Mouse (Mus musculus): Measurements from ENCODE around the gene Rad21l. TPM values are rescaled to one million over a fixed set of nuclear protein-coding genes. Genes with fewer than 3 reads are reported as not detected.

The Rad21l gene
- polyA plus RNA-seq, 1 experiment = not detected

DNA sequence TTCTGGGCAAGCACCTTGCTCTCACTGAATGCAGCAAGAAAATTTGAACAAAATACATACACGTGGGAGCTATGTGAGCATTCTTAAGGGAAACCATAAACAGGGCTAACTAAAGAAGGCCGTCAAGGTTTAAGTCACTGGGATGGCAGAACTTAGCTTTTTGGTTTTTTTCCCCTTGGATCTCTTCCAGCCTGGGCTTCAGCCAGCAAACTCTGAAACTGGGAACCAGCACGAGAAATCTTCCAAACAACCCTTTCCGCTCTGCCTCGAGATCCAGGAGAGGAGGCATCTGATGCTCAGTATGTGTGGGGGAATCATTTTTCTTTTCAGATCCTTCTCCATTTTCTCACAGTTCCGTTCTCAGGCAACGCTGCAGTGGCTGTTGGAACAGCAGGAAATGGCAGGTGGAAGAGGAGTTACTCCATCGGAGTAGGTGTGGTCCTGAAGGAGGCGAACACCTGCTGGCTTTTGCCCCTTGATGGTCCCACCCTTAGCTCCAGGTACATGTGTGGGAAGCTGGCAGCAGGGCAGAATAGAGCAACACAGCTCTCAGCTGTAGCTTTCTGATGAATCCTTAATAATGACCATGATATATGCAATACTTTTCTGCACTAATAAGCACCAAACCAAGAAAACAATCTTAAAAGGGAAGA is 32.8 kb downstream of the Rad21l start:
- no peak for TF ChIP-seq GATA1 (IDR thresholded peaks at IDR 0.05; ENCODE audit: low read length)

DNA sequence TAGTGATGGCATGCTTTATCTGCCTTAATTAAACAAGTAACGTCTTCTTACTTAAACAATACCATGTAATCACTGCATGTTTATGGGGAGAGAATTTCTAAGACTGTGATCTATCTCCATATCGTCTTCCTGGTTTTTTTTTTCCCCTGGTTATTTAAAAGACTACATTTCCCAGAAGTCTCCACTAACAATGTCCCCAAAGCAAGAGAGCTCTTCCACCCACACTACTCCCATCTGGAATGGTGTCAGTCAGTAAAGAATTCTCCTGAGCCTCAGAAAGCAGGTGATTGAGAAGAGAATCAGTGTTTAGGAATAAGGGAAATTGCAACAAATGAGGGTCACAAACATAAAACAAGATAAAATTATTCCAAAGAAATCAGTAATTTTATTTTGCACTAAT is 33.4 kb downstream of the Rad21l start:
- no peak for TF ChIP-seq GATA1 (IDR thresholded peaks at IDR 0.05; ENCODE audit: low read length)

DNA sequence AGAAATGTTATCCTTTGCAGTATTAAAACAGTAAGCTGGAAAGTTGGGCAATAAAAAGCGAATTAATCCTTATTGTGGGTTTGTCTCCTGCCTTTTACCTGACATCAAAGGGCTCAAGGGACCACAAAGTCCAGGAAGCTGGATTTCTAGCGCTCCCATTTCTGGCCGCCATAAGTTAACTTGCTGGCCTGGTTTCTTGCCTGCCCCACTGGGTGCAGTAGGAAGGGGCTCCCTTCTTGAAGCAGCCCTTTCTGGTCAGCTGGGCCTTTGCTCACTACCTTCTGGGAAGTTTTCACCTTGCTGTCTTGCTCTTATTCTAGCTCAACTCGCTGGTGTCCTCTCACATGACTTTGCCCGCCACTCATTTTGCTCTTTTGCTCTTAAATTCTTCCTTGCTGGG is 35.4 kb downstream of the Rad21l start:
- TF ChIP-seq GATA1 (IDR thresholded peaks at IDR 0.05; ENCODE audit: low read length) = no peak

DNA sequence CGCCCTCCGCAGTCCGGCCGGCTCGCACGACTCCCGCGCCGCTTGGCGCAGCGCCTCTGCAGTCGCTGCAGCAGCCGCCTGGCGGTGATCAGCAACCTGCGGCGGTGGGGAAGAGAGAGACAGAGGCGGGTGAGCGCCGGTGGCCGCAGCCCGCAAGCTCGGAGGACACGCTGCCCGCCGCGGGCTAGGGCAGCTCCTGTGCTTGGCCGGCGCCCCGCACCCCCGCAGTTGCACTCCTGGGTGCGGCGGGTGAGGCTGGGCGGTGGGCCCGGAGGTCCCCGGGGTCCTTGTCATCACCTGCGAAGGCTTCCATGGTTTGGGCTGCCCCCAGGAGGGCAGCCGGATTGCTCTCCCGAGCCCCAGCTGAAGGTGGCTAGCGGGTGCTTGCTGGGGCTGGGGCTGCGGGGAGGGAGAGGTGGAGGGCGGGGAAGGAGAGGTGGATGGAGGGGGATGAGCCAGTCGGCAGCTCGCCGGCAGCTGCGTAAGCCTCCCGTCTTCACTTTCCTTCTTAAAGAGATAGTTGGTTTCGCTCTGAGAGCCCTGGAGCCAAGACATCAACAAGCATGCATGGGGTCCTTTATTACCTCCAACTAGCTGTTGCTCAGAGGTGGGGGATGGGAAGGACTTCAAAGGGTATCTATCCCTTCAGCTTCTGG is 36.0 kb downstream of the Rad21l start, which contains the start of gene Snph:
TSS of gene Snph (minus strand) at position 435 of the 656 bp plus-strand sequence.
- TF ChIP-seq GATA1 (IDR thresholded peaks at IDR 0.05; ENCODE audit: low read length) = no peak

DNA sequence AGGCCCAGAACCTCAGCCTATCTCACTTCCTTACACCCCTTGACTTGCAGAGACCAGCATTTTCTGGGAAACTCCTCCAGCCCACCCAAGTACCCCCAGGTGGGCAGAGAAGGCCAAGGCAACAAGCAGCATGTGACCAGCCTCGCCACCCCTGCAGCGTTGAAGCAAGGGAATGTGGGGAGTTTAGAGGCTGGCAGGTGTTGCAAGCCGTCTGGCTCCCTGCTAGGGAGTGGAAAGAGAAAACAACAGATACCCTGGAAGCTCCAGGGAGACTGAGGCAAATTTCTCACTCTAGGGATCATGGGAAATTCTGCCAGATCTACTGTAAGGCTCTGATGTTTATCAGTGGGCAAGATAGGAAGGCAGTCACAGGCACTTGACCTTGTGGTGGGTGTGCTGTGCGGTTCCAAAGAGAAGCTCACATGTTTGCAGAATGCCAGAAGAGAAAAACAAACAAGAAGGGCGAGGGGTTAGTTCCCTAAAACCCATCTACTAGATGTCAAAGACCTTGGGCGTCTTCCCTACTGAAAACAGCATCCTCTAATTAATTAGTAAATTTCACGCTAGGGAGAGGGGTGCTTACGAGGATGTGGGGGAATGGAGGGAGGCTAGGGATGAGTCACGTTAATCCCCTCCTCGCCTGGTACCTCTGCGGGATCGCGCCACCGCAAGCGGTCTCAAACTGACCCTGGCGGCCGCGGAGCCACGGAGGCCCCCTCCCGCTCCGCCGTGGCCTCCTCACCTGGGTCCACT is 36.8 kb downstream of the Rad21l start:
- no peak for TF ChIP-seq GATA1 (IDR thresholded peaks at IDR 0.05; ENCODE audit: low read length)

DNA sequence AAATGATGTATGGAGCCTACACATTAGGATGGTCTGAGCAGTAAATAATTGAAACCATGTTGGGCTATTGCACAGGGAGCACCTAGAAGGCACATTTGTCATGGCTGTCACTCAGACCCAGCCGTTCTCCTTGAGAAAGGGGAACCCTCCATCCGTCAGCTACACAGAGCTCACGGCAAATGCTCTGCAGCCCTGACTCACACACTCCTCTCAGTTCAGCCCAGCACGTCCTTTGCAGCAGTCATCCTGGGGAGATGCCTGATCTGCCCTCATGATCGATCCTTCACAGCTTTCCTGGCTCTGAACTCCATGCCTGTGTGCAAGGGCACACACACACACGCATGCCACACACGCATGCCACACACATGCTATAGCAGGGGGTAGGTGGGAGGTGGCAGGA is 39.0 kb downstream of the Rad21l start:
- TF ChIP-seq GATA1 (IDR thresholded peaks at IDR 0.05; ENCODE audit: low read length) = no peak

DNA sequence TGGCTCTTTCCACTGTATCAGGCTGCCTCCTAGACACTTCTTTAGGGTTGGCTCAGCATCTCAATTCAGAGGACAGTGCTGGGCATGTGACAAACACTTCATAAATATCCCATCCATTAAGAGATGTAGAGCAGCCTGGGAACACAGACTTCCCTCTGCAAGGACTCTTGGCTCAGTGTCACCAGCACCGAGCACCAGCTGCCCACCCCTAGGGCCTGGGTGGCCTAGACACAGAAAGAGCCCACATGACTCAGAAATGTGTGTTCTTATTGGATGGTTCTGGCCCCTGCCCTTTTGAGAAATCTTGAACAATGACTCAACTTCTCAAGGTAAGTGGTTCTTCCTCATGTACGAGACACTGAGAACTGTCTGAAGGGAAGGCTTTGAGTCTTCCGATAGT is 40.3 kb downstream of the Rad21l start:
- no peak for TF ChIP-seq GATA1 (IDR thresholded peaks at IDR 0.05; ENCODE audit: low read length)

DNA sequence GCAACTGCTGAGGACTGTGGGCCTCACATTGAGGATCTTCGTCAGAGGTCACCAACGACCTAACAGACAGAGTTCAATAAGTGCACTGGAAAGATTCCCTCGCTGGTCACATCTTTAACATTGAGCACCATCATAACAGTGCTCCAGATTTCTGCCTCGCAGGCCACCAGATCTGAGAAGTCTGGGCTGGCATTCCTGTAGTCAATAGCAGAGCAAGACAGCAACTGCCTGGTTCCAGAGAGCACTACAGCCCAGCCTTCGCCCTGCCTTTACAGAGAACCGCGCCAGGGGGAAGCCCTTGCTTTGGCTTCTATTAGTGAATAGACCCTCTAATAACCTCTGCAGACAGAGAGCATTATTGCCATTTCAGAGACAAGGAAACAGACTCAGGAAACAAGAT is 42.0 kb downstream of the Rad21l start:
- no peak for TF ChIP-seq GATA1 (IDR thresholded peaks at IDR 0.05; ENCODE audit: low read length)

DNA sequence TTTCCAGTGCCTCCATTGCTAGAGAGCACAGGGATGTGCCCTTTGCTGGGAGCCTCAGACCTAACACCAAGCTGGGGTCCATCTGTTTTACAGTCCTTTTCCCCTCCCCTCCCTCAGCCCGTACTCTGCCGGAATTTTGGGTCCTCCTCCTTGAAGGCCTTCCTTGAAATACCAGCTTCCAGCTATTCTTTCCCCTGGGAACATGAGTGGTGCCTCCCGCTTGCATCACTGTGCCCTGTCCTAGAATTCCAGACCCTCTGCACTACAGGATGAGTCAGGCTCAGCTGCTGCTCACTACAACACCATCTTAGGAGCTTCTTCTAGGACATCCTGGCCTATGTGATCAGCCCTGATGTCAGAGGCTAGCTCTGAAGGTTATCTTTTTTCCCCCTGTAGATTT is 44.6 kb downstream of the Rad21l start:
- no peak for TF ChIP-seq GATA1 (IDR thresholded peaks at IDR 0.05; ENCODE audit: low read length)

DNA sequence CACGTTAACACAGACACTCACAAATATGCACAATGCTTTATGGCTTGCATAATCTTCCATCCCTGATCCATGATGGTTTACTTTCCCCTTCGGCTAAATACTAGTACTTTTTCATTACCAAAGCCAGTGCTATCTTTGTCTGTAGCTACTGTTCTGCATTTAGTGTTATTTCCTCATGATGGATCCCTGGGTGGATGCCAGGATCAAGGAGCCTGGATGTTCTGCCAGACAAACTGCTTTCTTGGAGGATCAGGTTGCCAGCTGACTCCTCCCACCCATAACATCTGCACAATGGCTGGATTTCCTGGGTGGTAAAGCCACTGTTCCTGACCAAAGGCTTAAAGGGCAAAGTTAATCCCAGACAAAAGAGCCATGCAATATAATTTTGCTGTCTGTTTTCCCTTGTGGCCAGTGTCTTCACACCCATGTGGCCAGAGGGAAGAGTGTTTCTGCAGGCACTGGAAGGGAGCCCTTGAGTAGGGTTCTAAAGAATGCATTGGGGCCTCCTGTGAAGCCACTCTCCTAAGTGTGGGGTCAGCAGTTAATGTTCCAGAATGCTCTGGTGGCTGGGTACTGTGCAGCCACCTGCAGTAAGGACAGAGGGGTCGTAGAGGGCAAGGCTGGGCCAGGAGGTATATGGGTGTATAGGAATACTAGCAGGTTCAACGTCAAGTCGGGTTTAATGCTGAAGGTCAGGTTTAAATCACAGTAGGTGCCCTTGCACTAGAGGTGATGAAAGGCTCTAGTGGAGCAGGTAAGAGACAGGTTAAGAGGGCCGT is 51.6 kb downstream of the Rad21l start:
- no peak for TF ChIP-seq GATA1 (IDR thresholded peaks at IDR 0.05; ENCODE audit: low read length)

DNA sequence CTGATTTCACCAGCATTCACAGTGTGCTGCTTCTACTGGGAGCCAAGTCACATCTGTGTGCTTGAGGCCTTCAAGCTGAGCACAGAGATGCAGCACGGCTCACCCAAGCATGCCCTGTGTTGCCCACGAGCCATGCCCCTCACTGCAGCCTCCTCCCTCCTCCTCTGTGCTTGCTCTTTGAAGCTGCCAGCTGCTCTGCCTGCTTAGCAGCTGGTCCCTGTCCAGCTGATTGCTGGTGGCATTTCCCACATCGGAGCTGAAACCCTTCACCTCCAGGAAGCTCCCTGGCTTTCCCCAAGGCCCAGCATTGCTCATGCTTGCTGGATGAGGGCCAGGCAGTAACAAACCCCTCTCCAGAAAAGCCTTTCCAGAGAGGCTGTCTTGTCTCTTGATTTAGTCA is 58.4 kb downstream of the Rad21l start:
- TF ChIP-seq GATA1 (IDR thresholded peaks at IDR 0.05; ENCODE audit: low read length) = no peak

DNA sequence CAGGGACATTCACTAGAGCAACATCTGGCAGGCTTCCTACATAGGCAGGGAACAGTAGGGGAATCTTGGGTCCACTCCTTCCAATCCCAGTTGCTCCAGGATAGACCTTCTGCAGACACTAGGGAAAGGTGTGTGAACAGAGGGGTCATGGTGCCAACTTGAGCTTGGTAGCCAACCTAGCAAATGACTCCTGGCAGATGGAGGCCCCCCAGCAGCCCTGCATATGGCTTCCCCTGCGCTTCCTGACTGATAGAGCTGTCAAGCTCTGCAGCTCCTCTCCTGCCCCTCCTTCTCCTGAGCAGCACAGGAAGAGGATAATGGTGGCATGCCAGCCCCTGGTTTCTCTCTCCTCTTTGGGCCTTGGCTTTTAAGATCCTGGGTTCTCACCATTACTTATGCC is 59.9 kb downstream of the Rad21l start:
- TF ChIP-seq GATA1 (IDR thresholded peaks at IDR 0.05; ENCODE audit: low read length) = no peak

DNA sequence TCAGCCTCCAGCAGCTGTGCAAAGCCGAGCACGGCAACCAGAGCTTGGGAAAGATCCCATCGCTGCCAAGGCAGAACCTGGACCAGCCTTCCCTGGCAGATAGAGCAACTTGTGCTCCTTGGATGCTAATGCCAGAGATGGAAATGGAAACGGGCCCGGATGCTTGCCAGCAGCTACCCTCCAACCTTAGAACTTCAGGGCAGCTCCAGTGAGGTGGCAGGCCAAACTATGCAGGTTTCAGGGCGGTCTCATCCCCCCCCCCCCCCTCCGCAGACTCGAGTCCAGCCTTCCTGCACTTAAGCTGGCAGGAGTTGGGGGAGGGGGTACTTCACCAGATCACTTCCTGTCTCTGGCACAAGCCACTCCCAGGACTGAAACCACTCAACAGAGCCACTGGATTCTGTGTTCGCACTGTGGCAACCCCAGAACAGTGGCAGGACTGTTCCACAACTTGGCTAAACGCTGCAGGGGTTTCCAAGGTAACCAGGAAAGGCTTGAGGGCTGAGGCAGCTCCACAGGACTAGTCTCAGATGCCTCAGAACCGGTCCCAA is 62.8 kb downstream of the Rad21l start:
- no peak for TF ChIP-seq GATA1 (IDR thresholded peaks at IDR 0.05; ENCODE audit: low read length)

DNA sequence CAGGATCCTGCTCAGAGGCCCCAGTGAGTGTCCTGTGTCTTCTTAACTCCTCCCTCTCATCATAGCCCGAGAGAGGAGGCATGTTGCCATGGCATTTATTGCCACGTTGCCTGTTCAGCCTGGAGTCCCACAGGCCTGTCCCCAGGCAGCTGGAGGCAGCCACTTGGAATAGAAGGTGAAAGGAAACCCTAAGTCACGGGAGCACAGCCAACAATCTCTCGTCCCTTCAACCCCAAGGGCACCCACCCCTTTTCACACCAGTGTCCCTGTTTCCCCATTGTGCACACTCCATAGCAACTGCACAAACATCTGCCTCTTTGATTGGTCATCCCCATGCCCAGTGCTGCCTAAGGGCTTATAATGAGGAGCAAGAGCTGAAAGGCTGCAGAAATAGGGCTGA is 64.7 kb downstream of the Rad21l start:
- TF ChIP-seq GATA1 (IDR thresholded peaks at IDR 0.05; ENCODE audit: low read length) = no peak

DNA sequence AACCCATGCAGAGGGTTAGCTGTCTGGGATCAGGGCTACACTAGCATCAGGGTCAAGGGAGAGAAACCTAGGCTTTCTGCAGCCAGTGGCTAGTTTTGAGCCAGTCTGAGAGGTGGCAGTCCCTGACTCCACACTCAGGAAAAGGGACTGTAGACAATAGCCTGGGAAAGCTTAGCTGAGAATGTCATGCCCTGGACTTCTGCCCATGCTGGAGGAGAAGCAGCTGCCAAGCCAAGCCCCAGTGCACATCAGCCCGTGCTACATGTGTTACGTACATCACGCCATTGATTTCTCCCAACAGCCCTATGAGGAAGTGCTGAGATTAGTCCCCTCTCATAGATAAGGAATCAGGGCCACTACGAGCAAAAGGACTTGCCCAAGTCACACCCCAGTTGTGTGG is 66.2 kb downstream of the Rad21l start:
- no peak for TF ChIP-seq GATA1 (IDR thresholded peaks at IDR 0.05; ENCODE audit: low read length)

DNA sequence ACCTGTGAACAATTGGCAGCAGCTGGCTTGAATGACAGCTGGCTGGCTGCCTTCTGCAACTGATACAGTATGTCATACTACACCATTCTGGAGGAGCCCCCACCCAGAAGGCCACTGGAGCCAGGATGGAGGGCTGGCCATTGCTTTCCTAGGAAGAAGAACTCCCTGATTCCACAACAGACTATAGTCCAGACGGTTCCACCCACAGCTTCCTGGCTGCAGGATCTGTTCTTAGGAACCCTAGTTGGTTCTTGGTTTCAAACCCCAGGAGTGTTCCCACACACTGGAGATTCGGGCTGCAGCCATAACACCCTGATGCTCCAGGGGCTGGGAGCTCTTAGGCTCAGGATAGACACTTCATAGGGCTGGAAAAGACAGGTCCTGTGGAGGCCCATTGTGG is 70.3 kb downstream of the Rad21l start:
- TF ChIP-seq GATA1 (IDR thresholded peaks at IDR 0.05; ENCODE audit: low read length) = no peak

Other genes starting within 250 kb of the Rad21l start
- gene 4921509C19Rik, start 192.4 kb downstream of the Rad21l start, polyA plus RNA-seq (2012) = not detected in 2 replicates
- 140 and 173 TPM in 2 replicates for gene Nsfl1c, start 174.4 kb downstream of the Rad21l start, polyA plus RNA-seq (2012)
- gene Fkbp1a, start 126.0 kb downstream of the Rad21l start, polyA plus RNA-seq (2012) = 289 and 344 TPM in 2 replicates
- gene Sdcbp2, start 95.9 kb downstream of the Rad21l start, polyA plus RNA-seq (2012) = 0.16 TPM in 1 of 2 replicates, not detected in the other
- not detected in 2 replicates for gene Snph, start 35.9 kb downstream of the Rad21l start, polyA plus RNA-seq (2012)
- gene Tmem74b, start 33.5 kb upstream of the Rad21l start, polyA plus RNA-seq (2012) = not detected in 2 replicates
- 8.4 and 60.5 TPM in 2 replicates for gene Psmf1, start 75.7 kb upstream of the Rad21l start, polyA plus RNA-seq (2012)
- not detected in 2 replicates for gene Rspo4, start 174.4 kb upstream of the Rad21l start, polyA plus RNA-seq (2012)
- gene Angpt4, start 242.7 kb upstream of the Rad21l start, polyA plus RNA-seq (2012) = not detected in 2 replicates

All from G1E-ER4 (cell line).